Comparison of ENCODE assay signal across 8 mouse cellular contexts in the genomic region with DNA sequence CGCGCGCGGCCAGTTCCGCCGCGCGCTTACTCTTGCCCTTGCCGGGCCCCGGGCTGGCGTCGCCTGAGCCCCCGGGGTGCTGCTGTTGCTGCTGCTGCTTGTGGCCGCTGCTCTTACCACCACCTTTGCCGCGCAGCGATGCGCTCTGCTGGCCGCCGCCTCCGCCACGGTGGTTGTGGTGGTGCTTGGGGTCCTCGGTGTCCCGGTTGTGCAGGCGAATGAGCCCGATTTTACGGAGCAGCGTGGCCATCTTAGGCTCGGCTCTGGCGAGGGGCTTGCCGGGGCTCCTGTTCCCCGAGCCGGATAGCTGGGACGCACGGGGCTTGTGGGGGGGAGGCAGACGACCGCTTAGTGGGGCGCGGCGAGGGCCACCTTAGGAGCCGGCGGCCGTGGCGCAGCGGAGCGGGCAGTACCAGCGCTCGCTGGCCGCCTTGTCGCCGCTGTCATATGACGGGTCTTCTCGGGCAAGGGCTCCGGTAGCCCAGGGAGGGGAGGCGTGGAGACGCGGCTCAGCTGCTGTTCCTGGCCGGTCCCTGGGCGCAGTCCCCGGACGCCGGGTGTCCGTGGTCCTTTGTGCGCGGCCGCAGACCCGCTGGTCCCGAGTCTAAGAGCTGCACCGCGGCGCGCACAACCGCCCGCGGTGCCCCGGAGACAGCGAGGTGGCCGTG. TPM values are rescaled to one million over a fixed set of nuclear protein-coding genes. Genes with fewer than 3 reads are reported as not detected.
A peak's percentile ranks its signal among the peaks of the same experiment; 100 is the strongest.
DNase-seq lines count a peak whose midpoint lies in the region; ATAC-seq and TF ChIP-seq lines count a peak whose summit lies in the region.

No protein-coding gene starts in this region.

- peak overlapping the region; percentile 54 for H3K4me3 ChIP-seq in forebrain, embryonic 15.5 days
- peak overlapping the region; percentile 60 for H3K4me3 ChIP-seq in intestine, embryonic 15.5 days (replicated peaks)
- H3K4me3 ChIP-seq in liver, postnatal 0 days (ENCODE audit: low read depth, low read length) = peak overlapping the region; percentile 56

- H3K36me3 ChIP-seq in forebrain, embryonic 15.5 days = peaks cover under 1% of the 10 kb centered on the region; the same call in 1 of the 2 replicates
- H3K36me3 ChIP-seq in intestine, embryonic 15.5 days = no peaks in the 10 kb centered on the region
- H3K36me3 ChIP-seq in liver, postnatal 0 days (replicated peaks; ENCODE audit: insufficient read depth, low read length) = no peaks in the 10 kb centered on the region

- peak overlapping the region; percentile 69 for H3K9ac ChIP-seq in forebrain, embryonic 15.5 days (replicated peaks)
- H3K9ac ChIP-seq in intestine, embryonic 15.5 days = peak overlapping the region; percentile 49
- H3K9ac ChIP-seq in liver, postnatal 0 days (replicated peaks) = no peak overlapping the region

- no peaks in the 10 kb centered on the region for H3K9me3 ChIP-seq in forebrain, embryonic 15.5 days
- H3K9me3 ChIP-seq in intestine, embryonic 15.5 days = no peaks in the 10 kb centered on the region
- H3K9me3 ChIP-seq in liver, postnatal 0 days (ENCODE audit: low read length) = no peaks in the 10 kb centered on the region

- no peak for TF ChIP-seq CTCF in liver, postnatal 0 days (IDR thresholded peaks at IDR 0.05; ENCODE audit: low read depth)

- H3K4me1 ChIP-seq in forebrain, embryonic 15.5 days = peaks cover 43% of the 10 kb centered on the region
- peaks cover 16% of the 10 kb centered on the region; the same call in 1 of the 2 replicates for H3K4me1 ChIP-seq in intestine, embryonic 15.5 days (replicated peaks)
- H3K4me1 ChIP-seq in liver, postnatal 0 days (ENCODE audit: insufficient read depth) = peaks cover 8% of the 10 kb centered on the region; the same call in 1 of the 2 replicates

- DNase-seq in retina, embryonic 14.5 days (ENCODE audit: low spot score) = peak; percentile 50
- DNase-seq in retina, postnatal 1 day = no peak
- peak; percentile 80 for DNase-seq in cerebellum, adult 11-12 months
- DNase-seq in liver, postnatal 0 days = no peak
- peak; percentile 61 to 65 for DNase-seq in right cerebral cortex, postnatal 10 days (ENCODE audit: low spot score in 2 of 2)
- no peak for DNase-seq in spleen, postnatal 14 days (ENCODE audit: low spot score in 2 of 2)

- H3K4me2 ChIP-seq in forebrain, embryonic 15.5 days (replicated peaks) = peak overlapping the region; percentile 92
- peak overlapping the region; percentile 99 for H3K4me2 ChIP-seq in intestine, embryonic 15.5 days (replicated peaks)
- peak overlapping the region; percentile 85 for H3K4me2 ChIP-seq in liver, postnatal 0 days (ENCODE audit: low read depth, low read length)

- no peaks in the 10 kb centered on the region for H3K27me3 ChIP-seq in forebrain, embryonic 15.5 days
- peaks cover 69% of the 10 kb centered on the region for H3K27me3 ChIP-seq in intestine, embryonic 15.5 days (replicated peaks)
- peaks cover 47% of the 10 kb centered on the region for H3K27me3 ChIP-seq in liver, postnatal 0 days (ENCODE audit: insufficient read depth, low read length)

- ATAC-seq in forebrain, embryonic 15.5 days (replicated peaks) = no peak; the same call in 1 of the 2 replicates
- ATAC-seq in intestine, embryonic 15.5 days = peak; percentile 60
- peak; percentile 53 for ATAC-seq in liver, postnatal 0 days

- under 1% methylated on average over 65 of the region's 78 CpGs for WGBS in forebrain, embryonic 15.5 days
- under 1% methylated on average over 75 of the region's 78 CpGs for whole genome bisulfite sequencing in intestine, embryonic 15.5 days
- WGBS in liver, postnatal 0 days (ENCODE audit: insufficient replicate concordance) = 1% methylated on average over 49 of the region's 78 CpGs

- no peak for TF ChIP-seq EP300 in liver, postnatal 0 days (IDR thresholded peaks at IDR 0.05; ENCODE audit: low read depth)

- H3K27ac ChIP-seq in forebrain, embryonic 15.5 days (replicated peaks) = peak overlapping the region; percentile 91
- no peak overlapping the region for H3K27ac ChIP-seq in intestine, embryonic 15.5 days
- no peak overlapping the region for H3K27ac ChIP-seq in liver, postnatal 0 days (ENCODE audit: low read depth)

RNA-seq across cellular contexts. Expression of a gene that starts 0.5 kb away (rescaled TPM):
- polyA plus RNA-seq in forebrain, embryonic 15.5 days (2015; fragmentation: Nextera tagmentation; extraction: Ambion mirVana) = 29.3 and 30.4 TPM in 2 replicates
- polyA plus RNA-seq in intestine, embryonic 15.5 days (2015; fragmentation: Nextera tagmentation; extraction: Ambion mirVana) = 0.14 and 0.21 TPM in 2 replicates
- polyA plus RNA-seq in liver, postnatal 0 days (2015; fragmentation: Nextera tagmentation; extraction: Ambion mirVana) = 0.09 TPM in 1 of 2 replicates, not detected in the other

Comparison
In these comparisons a context has a peak if more than half of its experiments do, and no peak if none do; other contexts are left out.
1. DNase-seq: peak in retina, embryonic 14.5 days (single experiment), cerebellum, adult 11-12 months (single experiment) and right cerebral cortex, postnatal 10 days (2 of 2); none in retina, postnatal 1 day (single experiment), liver, postnatal 0 days (single experiment) and spleen, postnatal 14 days (0 of 2).
2. RNA of a gene that starts 0.5 kb away (polyA plus RNA-seq): 29.3 to 30.4 TPM in forebrain, embryonic 15.5 days; 0.14 to 0.21 TPM in intestine, embryonic 15.5 days and 0.09 TPM in liver, postnatal 0 days; every median in the first group is over 10 times any median in the second.
3. Peak in every context shown above with its lines, with median percentiles within 50 percentile points of each other: H3K4me2 ChIP-seq and H3K4me3 ChIP-seq.